Mouse (Mus musculus) neural tube, embryonic 10.5 days (tissue): Measurements from ENCODE around the gene Try4.
"Not testable (repeated sequence)": the region's sequence is repeated elsewhere in the genome, so short reads cannot be mapped to it uniquely, and the experiment has no call there.

Experiments used
- DNase-seq: peaks from one replicate; pipeline ENCODE4 v3.0.0-alpha.2; 2017; ENCODE audit warnings: low spot score; ENCODE audit errors: extremely low spot score

Gene Try4

DNA sequence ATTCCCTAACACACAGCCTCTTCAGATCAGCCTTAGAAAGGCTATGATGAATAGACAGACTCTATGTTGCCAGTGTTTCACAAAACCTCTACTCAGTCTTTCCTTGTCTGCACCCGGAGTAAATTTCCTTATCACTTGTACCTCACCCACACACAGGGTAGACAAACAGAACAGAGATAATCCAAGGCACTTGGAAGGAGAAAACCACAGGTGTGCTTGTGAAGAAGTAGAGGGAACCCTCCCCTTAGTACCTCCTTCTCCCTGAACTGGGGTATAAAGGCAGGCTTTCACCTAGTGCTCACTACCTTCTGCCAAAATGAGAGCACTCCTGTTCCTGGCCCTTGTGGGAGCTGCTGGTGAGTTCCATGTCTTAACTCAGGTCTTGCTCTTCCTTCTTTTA lies at the start of gene Try4:
Try4 (plus strand) TSS at position 301 of the 400 bp plus-strand sequence.
- no peak for DNase-seq

GRCm38 (mm10) chr6:41253314-41253713 lies 48.8 kb upstream of the Try4 start:
- not testable (repeated sequence) for DNase-seq

- DNase-seq = no peak
These were observed 45.6 kb upstream of the Try4 start for GRCm38 (mm10) chr6:41256424-41256823.

- DNase-seq = no peak
These were observed 44.6 kb upstream of the Try4 start for GRCm38 (mm10) chr6:41257432-41257831.

DNA sequence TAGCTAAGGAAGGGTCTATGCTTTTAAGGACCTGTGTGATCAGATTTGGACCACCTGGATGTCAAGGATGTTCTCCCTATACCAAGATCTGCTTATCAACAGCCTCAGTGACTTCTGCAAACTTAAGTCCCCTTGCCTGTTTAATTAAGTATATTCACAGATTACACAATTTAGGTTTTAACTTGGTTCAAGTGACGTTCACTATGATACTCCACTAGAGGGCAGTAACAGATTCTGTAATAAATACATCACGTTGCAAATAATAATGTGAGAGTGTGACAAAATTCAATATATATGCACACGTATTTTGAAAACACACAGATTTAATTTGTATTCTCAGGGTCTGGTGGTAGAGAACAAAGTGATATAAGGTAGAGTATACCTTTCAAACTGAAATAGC lies 39.3 kb upstream of the Try4 start:
- no peak for DNase-seq

DNA sequence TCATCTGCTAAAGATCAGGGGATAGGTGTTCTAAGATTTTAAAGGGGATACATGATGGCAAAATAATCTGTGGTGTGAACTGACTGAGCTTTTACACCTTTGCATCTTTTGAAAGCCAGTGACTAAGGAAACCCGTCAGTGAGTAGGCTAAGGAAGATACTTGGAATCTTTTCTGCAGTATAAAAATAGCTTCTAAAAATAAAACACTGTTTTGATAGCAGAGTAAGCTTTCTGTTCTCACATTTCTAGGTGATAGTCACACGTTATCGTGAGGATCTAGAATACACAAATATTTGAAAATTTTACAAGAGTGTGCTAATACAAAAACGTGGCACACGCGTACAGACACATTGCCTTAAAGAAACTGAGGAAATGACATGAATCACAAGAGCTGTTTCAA lies 35.9 kb upstream of the Try4 start:
- no peak for DNase-seq

GRCm38 (mm10) chr6:41298255-41298654 lies 3.8 kb upstream of the Try4 start:
- DNase-seq = no peak

DNA sequence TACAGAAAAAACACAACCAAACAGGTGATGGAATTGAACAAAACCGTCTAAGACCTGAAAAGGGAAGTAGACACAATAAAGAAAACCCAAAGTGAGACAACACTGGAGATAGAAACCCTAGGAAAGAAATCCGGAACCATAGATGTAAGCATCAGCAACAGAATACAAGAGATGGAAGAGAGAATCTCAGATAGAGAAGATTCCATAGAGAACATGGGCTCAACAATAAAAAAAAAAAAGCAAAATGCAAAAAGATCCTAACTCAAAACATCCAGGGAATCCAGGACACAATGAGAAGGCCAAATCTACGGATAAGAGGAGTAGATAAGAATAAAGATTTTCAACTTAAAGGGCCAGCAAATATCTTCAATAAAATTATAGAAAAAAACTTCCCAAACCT lies 14.7 kb downstream of the Try4 start, which contains the start of gene Try5:
Try5 (minus strand) TSS at position 101 of the 400 bp plus-strand sequence.
- not testable (repeated sequence) for DNase-seq

DNA sequence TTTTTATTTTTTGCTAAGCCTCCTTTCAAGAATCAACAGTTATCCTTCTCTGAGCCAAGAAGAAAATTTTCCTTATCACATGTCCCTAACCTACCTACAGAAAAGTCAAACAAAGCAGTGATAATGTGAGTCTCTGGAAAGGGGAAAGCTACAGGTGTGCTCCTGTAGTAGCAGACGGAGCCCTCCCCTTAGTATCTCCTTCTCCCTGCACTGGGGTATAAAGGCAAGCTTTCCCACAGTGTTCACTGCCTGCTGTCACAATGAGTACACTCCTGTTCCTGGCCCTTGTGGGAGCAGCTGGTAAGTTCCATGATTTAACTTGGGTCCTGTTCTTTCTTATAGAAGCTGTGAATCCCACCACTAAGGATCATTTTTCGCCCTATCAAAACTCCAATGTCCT lies 51.9 kb downstream of the Try4 start, which contains the start of gene Try10:
Try10 (plus strand) TSS at position 174 of the 400 bp plus-strand sequence.
- DNase-seq = no peak
